Mouse (Mus musculus): ENCODE measurements around the gene Gdf9.

- no peak for TF ChIP-seq POLR2A (IDR thresholded peaks at IDR 0.05; ENCODE audit: insufficient read depth, low read depth, low read length)
- TF ChIP-seq CTCF (IDR thresholded peaks at IDR 0.05; ENCODE audit: insufficient read depth, low read depth, low read length), result no peak
Observed at GRCm38 (mm10) chr11:53485719-53486118, 54.9 kb downstream of the Gdf9 start.
